Mouse (Mus musculus) layer of hippocampus, adult 8-10 months (tissue): ENCODE data around the gene Cnot10. TPM values are rescaled to one million over a fixed set of nuclear protein-coding genes. Genes with fewer than 3 reads are reported as not detected.
"Not testable (repeated sequence)": the region's sequence is repeated elsewhere in the genome, so short reads cannot be mapped to it uniquely, and the experiment has no call there.

Source experiments
- DNase-seq, 2 experiments: peaks; one replicate each; pipeline ENCODE4 v3.0.0; 2022; ENCODE audit warnings: low spot score in 2 of 2
- total RNA-seq, 4 experiments: library from RNA; stranded (reverse); gene quantifications; 2 replicates each; pipeline ENCODE4 v1.2.4; 2022

Gene Cnot10
- total RNA-seq, 4 experiments from 2014 or later, result 48.5 to 56.0 (median 53.2) TPM

GRCm38 (mm10) chr9:114650938-114651634, 11.1 kb upstream of the Cnot10 start:
- no peak for DNase-seq

GRCm38 (mm10) chr9:114649371-114649770, 9.4 kb upstream of the Cnot10 start:
- DNase-seq, result no peak

GRCm38 (mm10) chr9:114648472-114648871, 8.5 kb upstream of the Cnot10 start:
- not testable (repeated sequence) for DNase-seq

GRCm38 (mm10) chr9:114647506-114648432, 7.8 kb upstream of the Cnot10 start:
- DNase-seq, result no peak

- peak; percentile 72 to 80 for DNase-seq
Measured at GRCm38 (mm10) chr9:114646556-114647505, 6.8 kb upstream of the Cnot10 start.

GRCm38 (mm10) chr9:114639186-114639748, 717 bp downstream of the Cnot10 start:
- no peak for DNase-seq

GRCm38 (mm10) chr9:114636751-114637150, 3.2 kb downstream of the Cnot10 start:
- DNase-seq, result no peak

- no peak for DNase-seq
Measured at GRCm38 (mm10) chr9:114636150-114636549, 3.8 kb downstream of the Cnot10 start.

GRCm38 (mm10) chr9:114632331-114632730, 7.7 kb downstream of the Cnot10 start:
- DNase-seq, result no peak

- DNase-seq, result no peak
Measured at GRCm38 (mm10) chr9:114626726-114627125, 13.3 kb downstream of the Cnot10 start.

- DNase-seq, result no peak
Measured at GRCm38 (mm10) chr9:114624178-114624577, 15.8 kb downstream of the Cnot10 start.

GRCm38 (mm10) chr9:114621149-114621548, 18.8 kb downstream of the Cnot10 start:
- no peak for DNase-seq

- peak; percentile 14 to 32 for DNase-seq
Measured at GRCm38 (mm10) chr9:114614176-114614953, 25.6 kb downstream of the Cnot10 start.

- no peak for DNase-seq
Measured at GRCm38 (mm10) chr9:114613026-114613425, 27.0 kb downstream of the Cnot10 start.

GRCm38 (mm10) chr9:114612566-114612965, 27.4 kb downstream of the Cnot10 start:
- no peak for DNase-seq

- no peak for DNase-seq
Measured at GRCm38 (mm10) chr9:114610266-114610665, 29.7 kb downstream of the Cnot10 start.

GRCm38 (mm10) chr9:114603876-114604540, 36.0 kb downstream of the Cnot10 start:
- no peak for DNase-seq

GRCm38 (mm10) chr9:114601096-114601495, 38.9 kb downstream of the Cnot10 start:
- no peak for DNase-seq

GRCm38 (mm10) chr9:114585017-114585345, 55.0 kb downstream of the Cnot10 start:
- DNase-seq, result no peak
